21 mouse cellular contexts compared by ENCODE assay signal in genomic region chr8:122020050-122020771, GRCm38 (mm10).
A peak's percentile ranks its signal among the peaks of the same experiment; 100 is the strongest.
DNase-seq lines count a peak whose midpoint lies in the region; ATAC-seq lines count a peak whose summit lies in the region.
"Had no signal": no experiment of that assay in that cellular context is flagged by ENCODE, and none has a peak within 500 bp of the region (broad histone marks: within the 10 kb centered on the region; RNA-seq: fewer than 3 reads in every experiment).

No protein-coding gene starts in this region.

- H3K9ac ChIP-seq in heart, embryonic 12.5 days = peak overlapping the region; percentile 33; the same call in 1 of the 2 replicates
- H3K9ac ChIP-seq: forebrain, embryonic 12.5 days; hindbrain, embryonic 15.5 days; intestine, embryonic 15.5 days; limb, embryonic 13.5 days; midbrain, embryonic 15.5 days had no signal

- no peak overlapping the region for H3K4me3 ChIP-seq in heart, embryonic 12.5 days
- H3K4me3 ChIP-seq: forebrain, embryonic 12.5 days; hindbrain, embryonic 15.5 days; intestine, embryonic 15.5 days; limb, embryonic 13.5 days; midbrain, embryonic 15.5 days had no signal

- WGBS in heart, embryonic 12.5 days = 79% methylated on average over 8 of the region's 8 CpGs

- intact Hi-C loops in heart, postnatal 25 days (cut with DNase I) = no loop called here

- no peaks in the 10 kb centered on the region for H3K9me3 ChIP-seq in heart, embryonic 12.5 days (replicated peaks)
- H3K9me3 ChIP-seq: forebrain, embryonic 12.5 days; hindbrain, embryonic 15.5 days; intestine, embryonic 15.5 days; limb, embryonic 13.5 days; megakaryocyte, embryonic 14.5 days; midbrain, embryonic 15.5 days had no signal

- no peak for ATAC-seq in heart, embryonic 12.5 days (ENCODE audit: insufficient number of reproducible peaks, low FRiP score)
- ATAC-seq in megakaryocyte progenitor cell, adult 5-6 weeks (replicated peaks; ENCODE audit: poor library complexity) = 0 out of 2 replicates have a peak, but pooled peaks have one; percentile 36
- ATAC-seq: intestine, embryonic 15.5 days; lung, postnatal 0 days; midbrain, embryonic 15.5 days had no signal

- H3K36me3 ChIP-seq in heart, embryonic 12.5 days = peaks cover 64% of the 10 kb centered on the region

- H3K4me2 ChIP-seq in heart, embryonic 12.5 days = no peak overlapping the region
- H3K4me2 ChIP-seq: forebrain, embryonic 12.5 days; hindbrain, embryonic 15.5 days; intestine, embryonic 15.5 days; limb, embryonic 13.5 days; midbrain, embryonic 15.5 days had no signal

- no peaks in the 10 kb centered on the region for H3K27me3 ChIP-seq in heart, embryonic 12.5 days (replicated peaks)
- H3K27me3 ChIP-seq: forebrain, embryonic 12.5 days; hindbrain, embryonic 15.5 days; intestine, embryonic 15.5 days; limb, embryonic 13.5 days; megakaryocyte, embryonic 14.5 days; midbrain, embryonic 15.5 days had no signal

- no peak overlapping the region for H3K27ac ChIP-seq in heart, embryonic 12.5 days (ENCODE audit: poor library complexity, severe bottlenecking)
- H3K27ac ChIP-seq: forebrain, embryonic 12.5 days; hindbrain, embryonic 15.5 days; intestine, embryonic 15.5 days; midbrain, embryonic 15.5 days had no signal

- DNase-seq in heart, postnatal 25 days (ENCODE audit: low spot score) = no peak
- DNase-seq in 3T3-L1 (ENCODE audit: low read depth, low spot score) (peak; percentile 71), adipocyte (ENCODE audit: low spot score) (peak; percentile 16)
- DNase-seq in kidney, postnatal 36 days = no peak
- no peak for DNase-seq in gastrocnemius, postnatal 25 days
- DNase-seq: adrenal gland, postnatal 10 days; cerebellum, adult 18-20 months; cerebellum, postnatal 25 days; heart, postnatal 4 days; kidney, postnatal 4 days; layer of hippocampus, adult 9-11 months; thymus, postnatal 36 days had no signal

- peaks cover 65% of the 10 kb centered on the region for H3K4me1 ChIP-seq in heart, embryonic 12.5 days (replicated peaks)
- H3K4me1 ChIP-seq: forebrain, embryonic 12.5 days; midbrain, embryonic 15.5 days had no signal

Comparison
In these comparisons a context has a peak if more than half of its experiments do, and no peak if none do; other contexts are left out.
1. DNase-seq: peak in 3T3-L1 (single experiment) and adipocyte (single experiment); none in heart, postnatal 25 days (single experiment), kidney, postnatal 36 days (0 of 2) and gastrocnemius, postnatal 25 days (single experiment).